Mouse (Mus musculus): ENCODE results near the gene Vmn2r24. TPM values are rescaled to one million over a fixed set of nuclear protein-coding genes. Genes with fewer than 3 reads are reported as not detected.
"Not testable (repeated sequence)": the region's sequence is repeated elsewhere in the genome, so short reads cannot be mapped to it uniquely, and the experiment has no call there.

The Vmn2r24 gene
- not detected in 2 replicates for polyA plus RNA-seq (2015; fragmentation: Nextera tagmentation; extraction: Ambion mirVana)

DNA sequence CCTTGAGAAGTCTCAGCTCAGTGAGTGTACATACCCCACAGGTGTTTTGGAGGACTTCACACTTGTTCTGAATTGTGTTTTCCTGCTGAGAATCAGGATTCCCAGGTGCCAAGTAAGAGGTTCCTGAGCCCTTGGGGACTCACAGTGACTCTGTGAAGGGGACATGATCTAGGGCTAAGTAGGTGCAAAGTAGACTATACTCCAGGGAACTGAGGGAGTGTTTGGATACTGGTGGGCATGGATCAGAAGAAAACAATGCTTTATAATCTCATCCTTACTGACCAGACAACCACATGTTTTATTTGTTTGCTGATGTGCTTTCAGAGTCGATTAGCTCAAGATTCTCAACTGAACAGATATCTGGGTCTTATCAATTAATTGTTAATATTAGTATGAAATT is at the start of gene Vmn2r24:
Vmn2r24 (plus strand) TSS at position 301 of the 400 bp plus-strand sequence.
- H3K4me3 ChIP-seq (ENCODE audit: low read depth, low read length), result no peak within 1 kb of the TSS
- ATAC-seq, result no peak
- H3K4me1 ChIP-seq (replicated peaks; ENCODE audit: control insufficient read depth, insufficient read depth, low read length), result no peaks in the 10 kb centered on the region
- no peak for TF ChIP-seq CTCF (IDR thresholded peaks at IDR 0.05; ENCODE audit: low read depth)
- no peaks in the 10 kb centered on the region for H3K9me3 ChIP-seq (ENCODE audit: control insufficient read depth)
- H3K27ac ChIP-seq (ENCODE audit: low read depth, low read length), result no peak within 1 kb of the TSS
- H3K4me2 ChIP-seq (replicated peaks; ENCODE audit: low read depth), result no peak within 1 kb of the TSS
- WGBS, result 50% methylated on average over 1 of the region's 1 CpGs
- H3K9ac ChIP-seq (ENCODE audit: low read depth, low read length), result no peak within 1 kb of the TSS
- no peaks in the 10 kb centered on the region for H3K36me3 ChIP-seq (ENCODE audit: control insufficient read depth, insufficient read depth)
- no peaks in the 10 kb centered on the region for H3K27me3 ChIP-seq (replicated peaks; ENCODE audit: control insufficient read depth, insufficient read depth, low read length)

DNA sequence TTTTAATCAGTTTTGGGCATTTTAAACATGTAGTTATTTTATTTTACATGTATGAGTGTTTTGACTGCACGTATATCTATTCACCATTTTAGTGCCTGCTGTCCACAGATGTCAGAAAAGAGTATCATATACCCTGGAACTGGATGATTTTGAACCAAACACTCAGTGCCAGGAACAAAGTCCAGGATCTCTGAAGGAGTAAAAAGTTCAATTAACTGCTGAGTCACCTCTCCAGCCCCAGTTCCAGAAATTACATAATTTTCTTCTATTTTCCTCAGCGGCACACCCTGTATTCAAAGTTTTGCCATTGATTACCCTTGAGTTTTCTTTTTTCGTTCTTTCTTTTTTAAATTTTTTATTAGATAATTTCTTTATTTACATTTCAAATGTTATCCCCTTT is 8.6 kb upstream of the Vmn2r24 start:
- Histone ChIP-seq H3K27ac (ENCODE audit: low read depth, low read length) (no peak overlapping the region), H3K4me2 (replicated peaks; ENCODE audit: low read depth) (no peak overlapping the region), H3K4me1 (replicated peaks; ENCODE audit: control insufficient read depth, insufficient read depth, low read length) (no peaks in the 10 kb centered on the region), H3K4me3 (ENCODE audit: low read depth, low read length) (no peak overlapping the region), H3K36me3 (ENCODE audit: control insufficient read depth, insufficient read depth) (no peaks in the 10 kb centered on the region), H3K27me3 (replicated peaks; ENCODE audit: control insufficient read depth, insufficient read depth, low read length) (no peaks in the 10 kb centered on the region), H3K9me3 (ENCODE audit: control insufficient read depth) (no peaks in the 10 kb centered on the region), H3K9ac (ENCODE audit: low read depth, low read length) (no peak overlapping the region)
- 85% methylated on average over 3 of the region's 3 CpGs for WGBS
- ATAC-seq, result no peak
- no peak for TF ChIP-seq CTCF (IDR thresholded peaks at IDR 0.05; ENCODE audit: low read depth)

DNA sequence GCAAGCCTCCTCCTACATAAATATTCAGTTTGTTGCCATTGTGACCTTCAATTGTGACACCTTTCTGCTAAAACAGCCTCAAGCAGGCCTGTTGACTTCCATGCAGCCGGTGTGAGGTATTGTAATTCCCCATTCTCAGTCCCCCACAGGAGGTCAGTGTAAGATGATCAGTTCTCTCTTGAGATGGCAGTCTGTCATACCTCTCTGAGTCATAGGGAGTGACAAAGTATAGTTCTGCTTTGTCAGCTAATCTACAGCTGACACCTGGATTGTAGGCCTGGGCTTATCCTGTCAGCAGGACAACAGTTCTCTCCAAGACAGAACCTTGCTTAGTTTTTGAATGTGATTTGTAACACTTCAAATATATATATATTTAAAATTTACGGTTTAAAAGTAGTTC is 6.2 kb downstream of the Vmn2r24 start:
- Histone ChIP-seq H3K27ac (ENCODE audit: low read depth, low read length) (no peak overlapping the region), H3K9ac (ENCODE audit: low read depth, low read length) (no peak overlapping the region), H3K4me3 (ENCODE audit: low read depth, low read length) (no peak overlapping the region), H3K27me3 (replicated peaks; ENCODE audit: control insufficient read depth, insufficient read depth, low read length) (no peaks in the 10 kb centered on the region), H3K9me3 (ENCODE audit: control insufficient read depth) (no peaks in the 10 kb centered on the region), H3K4me1 (replicated peaks; ENCODE audit: control insufficient read depth, insufficient read depth, low read length) (no peaks in the 10 kb centered on the region), H3K36me3 (ENCODE audit: control insufficient read depth, insufficient read depth) (no peaks in the 10 kb centered on the region), H3K4me2 (replicated peaks; ENCODE audit: low read depth) (no peak overlapping the region)
- no peak for ATAC-seq
- 65% methylated on average over 2 of the region's 2 CpGs for WGBS
- no peak for TF ChIP-seq CTCF (IDR thresholded peaks at IDR 0.05; ENCODE audit: low read depth)

DNA sequence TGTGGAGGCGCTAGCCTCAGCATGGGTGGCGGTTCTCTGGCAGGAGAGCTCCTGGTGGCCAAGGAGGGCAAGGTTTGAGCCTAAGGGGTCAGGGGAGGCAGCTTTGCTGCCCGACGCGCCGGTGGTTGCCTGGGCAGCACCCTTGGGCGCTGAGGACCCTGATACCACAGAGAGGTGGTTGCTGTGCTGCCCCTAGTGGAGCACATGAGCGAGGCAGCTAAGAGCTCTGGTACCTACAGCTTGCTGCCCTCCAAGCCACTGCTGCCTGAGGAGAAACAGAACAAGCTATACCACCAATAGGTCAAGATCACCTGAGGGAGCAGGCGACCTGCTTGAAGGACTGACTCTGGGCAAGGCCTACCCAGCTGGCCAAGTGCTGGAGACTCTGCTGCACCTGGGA is 15.1 kb downstream of the Vmn2r24 start:
- Histone ChIP-seq H3K36me3 (ENCODE audit: control insufficient read depth, insufficient read depth) (no peaks in the 10 kb centered on the region), H3K27me3 (replicated peaks; ENCODE audit: control insufficient read depth, insufficient read depth, low read length) (no peaks in the 10 kb centered on the region), H3K4me3 (ENCODE audit: low read depth, low read length) (no peak overlapping the region), H3K27ac (ENCODE audit: low read depth, low read length) (no peak overlapping the region), H3K4me2 (replicated peaks; ENCODE audit: low read depth) (no peak overlapping the region), H3K9ac (ENCODE audit: low read depth, low read length) (no peak overlapping the region), H3K4me1 (replicated peaks; ENCODE audit: control insufficient read depth, insufficient read depth, low read length) (no peaks in the 10 kb centered on the region), H3K9me3 (ENCODE audit: control insufficient read depth) (no peaks in the 10 kb centered on the region)
- 35% methylated on average over 9 of the region's 9 CpGs for WGBS
- TF ChIP-seq CTCF (IDR thresholded peaks at IDR 0.05; ENCODE audit: low read depth), result no peak
- no peak for ATAC-seq

DNA sequence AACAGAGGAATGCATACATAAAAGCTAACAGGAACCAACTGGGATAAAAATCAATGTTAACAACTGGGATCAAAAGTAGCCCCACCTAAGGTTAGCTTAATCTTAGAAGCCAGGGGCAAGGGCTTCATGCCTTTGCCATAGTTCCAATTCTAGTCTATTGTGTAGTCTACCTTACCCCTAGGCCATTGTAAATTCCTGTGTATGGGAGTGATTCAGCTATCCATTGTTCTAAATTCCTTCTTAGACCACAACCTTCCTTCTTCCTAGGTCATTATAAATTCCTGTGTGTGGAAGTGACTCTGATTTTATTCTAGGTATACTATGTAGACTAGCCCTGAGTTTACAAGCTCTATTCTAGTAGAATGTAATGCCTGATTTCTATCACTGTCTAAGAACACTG is 31.6 kb downstream of the Vmn2r24 start:
- ATAC-seq; H3K4me2 ChIP-seq (replicated peaks; ENCODE audit: low read depth); H3K9me3 ChIP-seq (ENCODE audit: control insufficient read depth); H3K27ac ChIP-seq (ENCODE audit: low read depth, low read length); H3K27me3 ChIP-seq (replicated peaks; ENCODE audit: control insufficient read depth, insufficient read depth, low read length); H3K4me3 ChIP-seq (ENCODE audit: low read depth, low read length); H3K4me1 ChIP-seq (replicated peaks; ENCODE audit: control insufficient read depth, insufficient read depth, low read length); H3K36me3 ChIP-seq (ENCODE audit: control insufficient read depth, insufficient read depth); H3K9ac ChIP-seq (ENCODE audit: low read depth, low read length): not testable (repeated sequence)

DNA sequence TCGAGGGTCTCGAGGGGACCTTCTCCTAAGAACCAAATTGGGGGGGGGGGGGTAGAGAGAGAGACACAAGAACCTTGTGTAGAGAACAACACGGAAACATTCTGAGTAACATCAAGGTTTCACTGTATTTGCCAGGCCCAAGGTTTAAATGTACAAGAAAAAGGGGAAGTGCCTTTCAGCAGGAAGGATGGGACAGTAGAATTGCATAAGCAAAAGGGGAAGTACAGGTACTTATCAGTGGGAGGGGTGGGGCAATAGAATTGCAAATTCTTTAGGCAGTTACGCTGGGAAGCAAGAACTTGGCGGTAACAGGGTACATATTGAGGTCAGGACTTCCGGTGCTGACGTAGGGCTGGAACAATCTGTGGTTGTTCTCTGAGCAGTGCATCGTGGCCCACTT is 41.3 kb downstream of the Vmn2r24 start:
- WGBS, result 72% methylated on average over 8 of the region's 8 CpGs
- no peaks in the 10 kb centered on the region for H3K9me3 ChIP-seq (ENCODE audit: control insufficient read depth)
- ATAC-seq, result no peak
- H3K4me3 ChIP-seq (ENCODE audit: low read depth, low read length), result no peak overlapping the region
- no peak overlapping the region for H3K4me2 ChIP-seq (replicated peaks; ENCODE audit: low read depth)
- no peak overlapping the region for H3K27ac ChIP-seq (ENCODE audit: low read depth, low read length)
- TF ChIP-seq CTCF (IDR thresholded peaks at IDR 0.05; ENCODE audit: low read depth), result no peak
- no peaks in the 10 kb centered on the region for H3K36me3 ChIP-seq (ENCODE audit: control insufficient read depth, insufficient read depth)
- no peaks in the 10 kb centered on the region for H3K4me1 ChIP-seq (replicated peaks; ENCODE audit: control insufficient read depth, insufficient read depth, low read length)
- H3K27me3 ChIP-seq (replicated peaks; ENCODE audit: control insufficient read depth, insufficient read depth, low read length), result no peaks in the 10 kb centered on the region
- no peak overlapping the region for H3K9ac ChIP-seq (ENCODE audit: low read depth, low read length)

- H3K36me3 ChIP-seq (ENCODE audit: control insufficient read depth, insufficient read depth); H3K4me2 ChIP-seq (replicated peaks; ENCODE audit: low read depth); H3K27me3 ChIP-seq (replicated peaks; ENCODE audit: control insufficient read depth, insufficient read depth, low read length); H3K4me3 ChIP-seq (ENCODE audit: low read depth, low read length); H3K4me1 ChIP-seq (replicated peaks; ENCODE audit: control insufficient read depth, insufficient read depth, low read length); ATAC-seq; H3K9ac ChIP-seq (ENCODE audit: low read depth, low read length); H3K27ac ChIP-seq (ENCODE audit: low read depth, low read length); H3K9me3 ChIP-seq (ENCODE audit: control insufficient read depth): not testable (repeated sequence)
- WGBS, result 60% methylated on average over 2 of the region's 2 CpGs
Measured at GRCm38 (mm10) chr6:123853363-123853762, 74.7 kb downstream of the Vmn2r24 start, which contains the start of gene Vmn2r25. Gene Vmn2r25, minus strand, starts transcription at chr6:123853463.

Other genes starting within 250 kb of the Vmn2r24 start
- not detected in 2 replicates for gene Vmn2r21, start 245.5 kb upstream of the Vmn2r24 start, polyA plus RNA-seq (2015; fragmentation: Nextera tagmentation; extraction: Ambion mirVana)
- not detected in 2 replicates for gene Vmn2r22, start 128.2 kb upstream of the Vmn2r24 start, polyA plus RNA-seq (2015; fragmentation: Nextera tagmentation; extraction: Ambion mirVana)
- gene Vmn2r23, start 76.2 kb upstream of the Vmn2r24 start, polyA plus RNA-seq (2015; fragmentation: Nextera tagmentation; extraction: Ambion mirVana), result not detected in 2 replicates
- gene Vmn2r25, start 74.6 kb downstream of the Vmn2r24 start, polyA plus RNA-seq (2015; fragmentation: Nextera tagmentation; extraction: Ambion mirVana), result not detected in 2 replicates
- not detected in 2 replicates for gene Vmn2r26, start 245.7 kb downstream of the Vmn2r24 start, polyA plus RNA-seq (2015; fragmentation: Nextera tagmentation; extraction: Ambion mirVana)